Mouse (Mus musculus): ENCODE data around the gene Ccser1.
"Not testable (repeated sequence)": the region's sequence is repeated elsewhere in the genome, so short reads cannot be mapped to it uniquely, and the experiment has no call there.

The Ccser1 gene

DNA sequence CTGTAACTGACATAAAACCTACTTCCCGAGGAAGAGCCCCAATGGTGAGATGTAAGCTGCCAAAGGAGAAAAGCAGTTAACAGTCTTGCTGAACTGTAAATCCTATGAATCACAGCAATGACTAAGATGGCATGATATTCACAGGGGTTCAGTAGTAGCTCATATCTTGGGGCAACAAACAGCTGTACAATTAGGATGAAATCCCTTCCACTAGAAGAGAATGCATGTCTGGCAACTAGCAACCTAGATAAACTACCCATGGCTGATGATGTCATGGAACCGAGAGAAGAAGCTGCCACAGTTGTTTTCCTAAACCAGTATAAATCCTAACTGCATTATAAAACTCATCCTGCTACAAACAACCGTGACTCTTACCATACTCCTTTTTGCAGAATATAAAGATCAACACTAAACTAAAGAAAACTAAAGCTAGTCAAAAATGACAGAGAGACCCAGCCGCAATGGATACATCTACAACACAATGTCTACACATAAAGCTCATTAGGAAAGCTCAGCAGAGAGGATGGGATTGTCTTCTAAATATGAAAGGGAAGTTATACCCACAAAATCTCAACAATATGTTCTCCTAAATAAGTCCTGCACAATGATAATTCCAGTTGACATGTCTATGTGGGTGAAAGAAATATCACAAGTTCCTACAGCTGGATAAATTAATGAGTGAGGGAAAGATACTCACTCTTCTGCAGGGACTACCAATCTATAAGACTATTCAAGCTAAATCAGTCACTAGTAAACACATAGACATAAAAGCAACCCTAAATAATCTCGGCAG is 550.2 kb downstream of the Ccser1 start:
- DNase-seq, result no peak

DNA sequence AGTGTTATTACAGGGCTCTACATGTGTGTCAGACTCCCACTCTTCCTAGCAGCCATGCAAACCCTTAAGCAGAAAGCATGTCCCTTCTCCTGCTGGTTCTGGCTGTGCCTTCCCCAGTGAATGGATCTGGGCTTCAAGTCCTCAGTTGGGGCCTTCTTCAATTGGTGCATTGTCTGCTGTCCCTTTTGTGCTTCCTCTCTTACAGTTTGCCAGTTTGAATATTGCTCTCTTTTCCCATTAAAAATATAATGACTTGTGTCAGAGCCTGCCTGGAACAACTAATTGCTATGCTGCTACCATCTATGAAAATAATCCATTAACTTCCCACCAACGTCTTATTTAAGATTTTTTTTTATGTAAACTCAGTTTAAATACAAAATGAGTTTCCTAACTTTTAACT is 566.2 kb downstream of the Ccser1 start:
- DNase-seq, result no peak

DNA sequence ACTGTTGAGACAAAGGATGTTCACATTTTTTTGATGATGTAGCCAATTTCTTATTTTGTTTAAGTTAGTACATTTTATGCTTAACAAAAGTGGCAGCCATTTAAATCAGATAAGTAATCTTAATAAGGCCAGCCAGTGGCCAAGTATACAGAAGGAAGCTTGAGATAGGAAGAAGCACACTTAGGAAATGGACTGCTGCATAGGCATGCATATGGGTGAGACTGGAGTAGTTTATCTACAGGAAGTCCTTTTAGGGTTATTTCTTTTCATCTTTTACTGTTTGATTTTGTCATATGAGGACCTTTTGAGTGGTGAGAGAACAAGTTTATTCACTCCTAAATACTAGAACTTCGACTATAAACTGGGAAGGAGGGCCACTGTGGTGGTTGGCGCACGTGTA is 582.0 kb downstream of the Ccser1 start:
- no peak for DNase-seq

DNA sequence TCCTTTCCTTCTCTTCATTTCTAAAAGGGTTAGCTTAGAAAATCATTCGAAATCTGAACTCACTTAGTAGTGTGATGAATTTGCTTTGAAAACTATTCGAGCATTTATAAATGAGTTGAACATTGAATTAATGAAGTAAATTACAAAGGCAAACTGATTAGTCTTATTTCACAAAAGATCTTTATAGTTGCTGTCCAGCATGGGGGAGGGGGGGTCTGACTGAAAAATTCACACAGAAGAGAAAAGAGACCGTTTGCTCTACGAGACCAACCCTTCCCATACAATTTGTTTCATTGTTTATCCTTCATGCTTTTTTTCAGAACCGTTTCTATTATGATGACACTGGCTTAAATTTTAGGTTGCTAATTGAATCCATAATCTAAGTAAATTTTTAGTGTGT is 583.3 kb downstream of the Ccser1 start:
- DNase-seq, result no peak

DNA sequence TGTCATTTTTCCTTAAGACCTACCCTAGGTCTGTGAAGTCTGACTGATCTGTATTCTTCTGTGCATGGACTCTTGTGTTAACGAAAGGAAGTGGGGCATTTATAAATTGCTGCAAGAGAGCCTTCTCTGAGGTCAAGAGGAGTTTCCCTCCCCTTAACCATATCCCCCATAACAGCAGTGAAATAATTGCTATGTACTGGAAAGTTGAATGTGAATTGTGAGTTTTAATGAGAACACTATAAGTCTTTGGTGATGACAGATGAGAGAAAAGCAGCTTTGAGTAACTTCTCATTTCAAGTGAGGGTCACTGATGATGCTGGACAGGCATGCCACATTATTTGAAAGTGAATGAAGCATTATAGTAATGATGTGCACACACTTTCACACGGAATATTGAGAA is 585.7 kb downstream of the Ccser1 start:
- no peak for DNase-seq

DNA sequence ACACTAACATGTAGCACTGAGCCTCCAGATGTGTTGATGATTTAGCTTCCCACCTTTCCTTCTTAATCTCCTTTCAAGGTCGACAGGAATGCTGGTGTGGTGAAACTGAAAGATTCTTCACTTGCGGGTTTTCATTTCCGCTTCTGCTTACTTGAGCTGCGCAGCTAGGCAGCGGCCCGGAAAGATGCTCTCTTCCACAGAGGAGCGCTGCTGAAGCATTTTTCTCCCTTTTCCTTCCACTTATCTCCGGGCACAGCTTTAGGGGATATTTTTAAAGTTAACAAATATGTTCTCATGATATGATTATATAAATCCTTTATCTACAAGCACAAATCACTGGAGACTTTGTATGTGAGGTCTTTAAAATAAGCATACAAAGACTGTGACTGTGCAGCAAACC is 587.0 kb downstream of the Ccser1 start:
- DNase-seq, result no peak

DNA sequence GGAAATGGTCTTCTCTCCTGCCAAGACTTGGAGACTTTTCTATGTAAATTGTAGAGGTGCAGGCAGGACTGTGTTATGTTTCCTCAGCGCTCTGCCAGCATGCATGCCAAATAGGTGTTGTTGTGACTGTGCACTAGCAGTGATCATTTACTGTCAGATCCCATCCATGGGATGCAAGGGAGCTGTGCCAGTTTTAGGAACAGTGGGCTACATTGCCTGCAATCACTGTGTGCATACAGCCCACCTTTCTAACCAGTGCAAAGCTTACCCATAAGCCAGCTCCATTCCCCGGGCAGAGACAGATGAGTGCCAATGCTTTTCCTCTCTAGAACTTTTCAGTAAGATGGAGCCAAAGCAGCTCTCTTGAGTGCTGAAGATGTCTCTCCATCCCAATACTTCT is 606.6 kb downstream of the Ccser1 start:
- DNase-seq, result no peak

DNA sequence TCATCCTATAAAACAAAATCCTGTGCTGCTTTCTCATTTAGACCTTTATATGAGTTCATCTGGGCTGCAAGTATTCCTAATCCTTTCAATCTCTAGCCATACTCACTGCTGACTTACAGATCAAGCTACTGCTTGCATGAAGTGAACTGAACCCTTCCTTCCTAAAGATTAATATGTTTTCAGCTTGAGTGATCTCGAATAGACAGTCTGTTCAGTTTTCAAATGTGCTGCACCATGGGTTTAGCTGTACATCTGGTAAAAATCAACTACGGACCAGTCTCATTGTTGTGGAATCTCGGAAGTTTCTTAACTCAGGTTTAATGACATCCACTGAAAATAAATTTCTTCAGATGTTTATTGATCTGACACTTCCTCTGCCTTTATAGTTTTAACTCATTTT is 620.8 kb downstream of the Ccser1 start:
- DNase-seq, result no peak

DNA sequence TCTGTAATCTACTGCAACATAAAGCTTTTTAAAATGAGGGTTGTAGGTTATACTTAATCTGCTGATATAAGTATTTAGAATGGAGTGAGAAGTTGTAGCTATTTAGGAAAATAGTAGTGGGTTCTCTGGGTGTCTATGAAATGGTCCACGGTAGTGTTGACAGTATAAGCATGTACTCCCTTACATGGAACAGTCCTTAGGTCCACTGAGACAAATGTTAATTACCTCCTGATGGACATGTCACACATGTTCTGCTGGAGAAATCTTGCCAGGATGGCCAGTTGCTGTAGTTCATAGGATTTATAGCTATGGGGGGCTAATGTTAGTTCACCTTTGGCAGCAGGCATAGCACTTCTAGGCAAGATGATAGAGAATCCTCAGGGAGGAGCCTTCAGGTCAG is 625.4 kb downstream of the Ccser1 start:
- DNase-seq, result no peak

DNA sequence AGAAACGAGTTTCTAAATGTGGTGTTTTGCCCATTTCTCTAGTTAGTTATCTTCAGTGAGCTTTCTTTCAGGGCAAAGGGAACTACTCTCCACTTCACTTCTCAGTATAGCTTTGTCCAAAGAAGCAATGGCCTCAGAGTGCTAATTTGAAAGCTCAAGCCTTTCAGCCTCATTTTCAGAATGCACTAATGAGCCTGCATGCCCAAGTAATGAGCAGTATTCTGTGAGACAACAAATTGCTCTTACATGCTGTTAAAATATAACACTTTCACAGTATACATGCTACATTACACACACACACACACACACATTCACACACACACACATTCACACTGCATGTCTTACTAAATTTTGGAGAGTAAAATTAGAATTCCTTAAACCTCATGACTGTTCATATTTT is 637.6 kb downstream of the Ccser1 start:
- no peak for DNase-seq

DNA sequence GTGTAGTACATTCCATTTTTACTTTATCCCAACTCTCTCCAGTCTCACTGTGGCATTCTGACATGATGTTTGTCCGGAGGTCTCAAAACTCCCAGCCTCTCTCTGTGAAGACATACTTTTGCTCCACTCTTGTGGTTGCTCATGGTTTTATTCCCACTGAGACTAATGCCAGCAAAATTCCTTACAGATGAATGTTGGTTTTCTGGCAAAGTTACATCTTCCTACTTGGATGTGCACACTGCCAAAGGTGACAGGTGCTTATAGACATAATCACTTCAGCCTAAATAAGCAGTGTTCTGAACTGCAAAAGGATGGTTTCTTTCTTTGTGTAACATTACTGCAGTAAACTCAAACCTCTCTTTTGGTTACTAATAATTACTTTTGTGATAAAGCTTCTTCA is 696.2 kb downstream of the Ccser1 start:
- DNase-seq, result no peak

DNA sequence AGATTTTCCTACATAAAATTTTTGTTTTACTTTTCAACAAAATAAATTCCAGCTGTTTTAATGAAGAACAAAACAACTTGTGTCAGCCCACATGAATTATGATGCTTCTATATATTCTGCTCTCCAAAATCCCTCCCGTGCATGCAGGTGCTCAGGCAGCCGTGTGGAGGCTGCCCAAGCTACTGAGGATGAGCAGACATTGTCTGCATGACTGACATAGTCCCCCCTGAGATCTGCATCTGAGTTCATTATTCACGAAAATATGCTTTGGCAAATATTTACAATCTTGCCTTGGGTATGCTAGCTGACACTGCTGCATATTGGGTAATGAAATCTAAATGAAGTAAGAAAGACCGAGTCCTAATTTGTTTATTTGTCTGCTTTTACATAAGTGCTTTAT is 718.1 kb downstream of the Ccser1 start:
- no peak for DNase-seq

DNA sequence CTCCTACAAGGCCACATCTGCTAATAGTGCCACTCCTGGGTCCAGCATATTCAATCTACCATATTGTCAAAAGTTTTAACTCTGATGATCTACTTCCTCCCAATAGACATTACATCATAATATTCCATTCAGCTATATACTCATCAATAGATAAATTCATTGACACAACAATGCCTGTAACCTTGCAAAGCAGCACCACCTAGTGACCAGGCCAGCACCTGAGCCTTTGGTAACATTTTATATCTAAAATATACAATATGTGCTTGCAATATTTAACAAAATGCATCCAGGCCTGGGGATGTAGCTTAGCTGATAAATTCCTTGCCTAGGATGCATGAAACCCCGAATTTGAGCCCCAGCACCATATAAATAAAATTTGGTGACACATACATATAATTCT is 722.6 kb downstream of the Ccser1 start:
- peak; percentile 6 to 12 for DNase-seq

DNA sequence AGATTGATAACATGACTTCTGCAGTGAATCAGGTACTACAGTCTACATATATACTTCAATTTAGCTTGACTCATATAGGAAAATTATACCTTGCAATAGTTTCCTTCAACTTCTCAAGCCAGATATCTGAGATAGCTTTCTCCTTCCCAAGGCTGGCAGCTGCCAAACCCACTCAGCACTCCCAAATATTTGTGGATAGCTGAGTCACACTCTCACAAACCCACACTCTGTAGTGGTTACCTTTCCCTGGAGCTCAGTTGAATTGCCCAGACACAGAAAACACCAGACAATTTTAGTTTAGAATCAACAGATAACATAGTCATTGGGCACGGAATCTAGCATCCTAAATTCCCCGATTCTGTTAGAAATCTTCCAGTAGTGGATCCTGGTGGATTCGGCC is 732.8 kb downstream of the Ccser1 start:
- no peak for DNase-seq

DNA sequence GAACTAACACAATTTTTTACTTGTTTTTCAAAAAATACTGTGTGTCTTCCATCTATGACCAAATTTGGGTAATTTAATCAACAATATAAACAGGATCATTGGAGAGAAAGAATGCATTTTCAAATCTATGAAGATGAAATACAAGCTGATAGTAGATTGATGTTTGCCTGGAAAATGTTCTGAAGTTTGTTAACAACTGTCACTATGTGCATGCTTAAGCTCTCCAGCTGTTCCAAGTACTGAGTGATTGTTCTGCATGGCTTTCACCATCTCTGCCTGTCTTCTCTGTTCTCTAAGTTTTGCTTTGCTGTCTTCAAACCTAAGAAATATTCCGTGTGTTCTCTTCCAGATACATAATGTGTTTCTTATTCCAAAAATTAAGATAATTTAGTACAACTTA is 751.5 kb downstream of the Ccser1 start:
- DNase-seq, result no peak

DNA sequence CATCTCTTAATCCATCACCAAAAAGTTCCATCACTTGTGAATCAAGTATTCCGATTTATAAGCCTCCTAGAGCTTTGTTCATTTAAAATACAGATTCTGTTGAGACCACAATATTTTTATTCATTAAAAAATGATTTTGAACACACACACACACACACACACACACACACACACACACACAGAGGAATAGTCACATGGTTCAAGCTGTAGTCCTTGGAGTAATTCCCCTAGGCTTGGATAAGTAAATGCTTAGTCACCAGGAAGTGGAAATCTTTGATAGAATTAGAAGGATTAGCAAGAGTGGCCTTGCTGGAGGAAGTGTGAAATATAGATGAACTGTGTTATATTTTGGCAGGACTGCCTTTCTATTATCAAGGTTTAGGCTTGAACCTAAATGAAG is 756.5 kb downstream of the Ccser1 start:
- DNase-seq, result no peak

DNA sequence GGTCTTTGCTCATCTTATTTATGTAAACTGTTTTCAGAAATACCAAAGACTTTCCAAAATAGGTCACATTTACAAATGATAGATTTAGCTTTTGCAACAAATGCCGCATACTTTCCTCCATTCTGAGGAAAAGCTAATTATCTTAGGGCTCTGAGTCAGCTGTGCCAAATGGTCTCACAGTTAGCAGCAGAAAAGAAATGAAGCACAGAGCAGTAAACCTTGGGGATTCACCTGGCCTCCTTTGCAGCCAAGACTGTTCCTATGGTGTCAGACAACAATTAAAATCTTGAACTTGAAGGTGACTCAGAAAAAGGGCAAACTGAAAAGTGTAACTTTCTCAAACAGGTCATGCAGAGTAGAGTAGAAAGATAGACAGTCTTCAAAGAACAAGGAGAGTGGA is 759.1 kb downstream of the Ccser1 start:
- DNase-seq, result peak in 1 of 2 experiments; percentile 4

DNA sequence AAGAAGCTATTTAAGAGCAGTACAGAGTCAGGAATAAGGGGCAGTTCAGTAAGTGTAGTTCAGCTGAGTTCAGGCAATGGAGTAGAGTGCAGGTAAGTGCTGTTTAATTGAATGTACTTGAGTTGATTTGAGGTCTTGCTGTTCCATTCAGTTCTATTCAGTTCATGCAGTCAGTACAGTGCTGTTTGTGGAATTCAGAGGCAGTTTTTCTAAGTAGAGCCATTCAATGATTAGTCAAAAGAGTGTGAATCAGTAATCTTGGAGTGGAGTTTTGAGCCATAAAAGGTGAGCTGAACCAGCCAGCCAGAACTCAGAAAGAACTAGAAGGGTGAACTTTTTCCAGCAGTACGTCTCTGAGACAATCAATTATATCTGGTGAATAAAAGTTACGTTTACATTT is 773.6 kb downstream of the Ccser1 start:
- no peak for DNase-seq

DNA sequence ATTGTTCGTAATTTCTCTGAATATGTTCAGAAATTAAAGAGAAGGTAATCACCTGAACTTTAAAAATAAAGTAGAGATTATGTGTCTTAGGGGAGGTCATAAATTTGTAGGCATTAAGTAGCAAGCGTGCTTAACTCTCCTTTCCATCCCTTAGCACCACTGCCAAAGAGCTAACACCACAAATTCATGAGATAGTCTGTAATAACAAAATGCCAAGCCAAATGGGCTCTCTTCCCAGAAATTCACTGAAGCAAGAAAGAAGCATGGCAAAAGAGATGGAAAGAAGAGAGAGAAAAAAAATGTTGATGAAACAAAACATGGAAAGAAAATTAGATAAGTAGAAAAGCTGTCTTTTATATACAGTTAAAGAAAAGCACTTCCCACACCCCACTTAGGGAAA is 796.8 kb downstream of the Ccser1 start:
- DNase-seq, result peak; percentile 14 to 72

DNA sequence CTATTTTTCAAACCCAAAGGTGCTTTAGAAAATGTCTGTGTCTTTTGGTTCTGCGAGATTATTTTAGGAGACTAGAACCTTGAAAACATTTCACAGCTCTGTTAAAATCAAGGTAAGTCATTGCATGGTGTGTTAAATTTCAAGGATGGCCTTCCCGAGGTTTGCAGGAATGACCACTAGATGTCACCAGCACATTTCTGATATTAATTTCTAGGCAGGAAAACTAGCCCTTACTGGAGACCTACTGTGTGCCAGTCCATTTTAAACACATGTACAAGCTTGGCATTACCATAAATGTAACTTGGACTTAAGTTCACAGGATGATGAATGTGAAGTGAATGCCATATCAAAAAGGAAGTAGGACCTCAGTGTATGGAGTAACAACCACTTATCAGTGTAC is 798.3 kb downstream of the Ccser1 start:
- peak in 1 of 2 experiments; percentile 16 for DNase-seq

DNA sequence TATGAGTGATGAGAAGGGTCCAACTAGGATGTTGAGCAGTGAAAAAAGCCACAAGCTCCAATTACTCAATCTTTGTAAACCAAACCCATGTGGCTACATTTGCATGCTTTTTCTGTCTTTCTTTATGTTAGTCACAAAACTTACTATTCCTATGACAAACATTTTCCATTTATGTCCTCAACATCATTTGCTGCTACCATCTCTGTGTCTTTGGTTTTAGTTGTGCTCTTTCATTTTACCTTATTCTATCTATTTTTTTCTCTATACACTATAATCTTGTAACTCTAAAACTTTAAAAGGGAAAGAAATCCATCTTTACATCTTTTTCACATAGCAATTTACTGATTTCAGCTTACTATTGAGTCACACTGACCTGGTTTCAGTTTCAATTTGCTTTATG is 834.2 kb downstream of the Ccser1 start:
- DNase-seq, result no peak

DNA sequence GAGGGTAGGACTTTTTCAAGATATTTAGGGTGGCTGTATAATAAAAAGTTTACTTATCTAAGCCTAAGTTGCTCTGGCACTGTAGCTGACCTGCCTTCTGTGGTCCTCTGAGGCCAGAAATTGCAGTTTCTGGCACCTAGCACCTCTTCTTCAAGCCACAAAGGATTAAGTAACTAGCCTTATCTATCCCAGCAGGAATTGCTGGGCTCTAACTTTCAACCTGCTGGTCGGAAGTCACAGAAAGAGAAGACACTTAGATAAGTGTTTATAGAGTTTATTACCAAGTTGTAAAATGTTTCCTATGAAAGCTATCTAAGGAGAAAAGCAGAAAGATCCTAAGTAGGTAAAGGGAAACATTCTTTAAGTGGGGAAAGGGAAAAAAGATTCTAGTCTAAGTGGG is 864.3 kb downstream of the Ccser1 start:
- DNase-seq, result no peak

DNA sequence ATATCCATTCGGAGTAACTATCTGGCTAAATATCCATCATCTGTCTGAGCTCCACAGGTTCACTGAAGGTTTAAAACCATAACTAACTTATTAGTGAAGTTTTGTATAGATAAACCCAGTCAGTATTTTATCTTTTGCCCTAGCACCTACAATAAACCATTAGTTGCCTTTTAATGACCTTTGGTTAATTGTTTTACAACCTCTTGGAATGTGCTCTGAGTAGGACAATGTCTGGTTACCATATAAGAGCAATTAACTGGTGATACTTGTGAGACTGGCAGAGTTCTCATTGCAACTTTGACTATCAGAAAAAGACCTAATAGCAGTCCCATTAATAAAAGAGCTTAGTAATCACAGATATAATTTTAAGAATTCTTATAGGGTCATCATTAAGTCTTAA is 864.9 kb downstream of the Ccser1 start:
- DNase-seq, result not testable (repeated sequence)

DNA sequence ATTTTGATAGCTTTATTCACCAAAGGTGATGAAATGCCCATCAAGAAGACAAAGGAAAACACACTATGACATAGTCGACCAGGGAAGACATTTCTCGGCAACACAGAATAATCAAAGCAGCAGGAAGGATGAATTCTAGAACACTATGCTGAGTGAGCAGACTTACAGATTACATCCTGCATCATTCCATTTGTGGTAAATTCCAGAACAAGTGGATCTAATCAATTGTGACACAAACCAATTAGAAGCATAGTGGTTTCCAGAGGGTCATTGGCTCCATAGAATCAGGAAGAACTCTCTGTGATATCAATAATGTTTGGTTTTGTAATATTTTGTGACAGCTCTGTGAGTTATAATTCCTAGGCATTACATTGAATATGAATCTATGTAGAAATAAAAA is 875.2 kb downstream of the Ccser1 start:
- no peak for DNase-seq

DNA sequence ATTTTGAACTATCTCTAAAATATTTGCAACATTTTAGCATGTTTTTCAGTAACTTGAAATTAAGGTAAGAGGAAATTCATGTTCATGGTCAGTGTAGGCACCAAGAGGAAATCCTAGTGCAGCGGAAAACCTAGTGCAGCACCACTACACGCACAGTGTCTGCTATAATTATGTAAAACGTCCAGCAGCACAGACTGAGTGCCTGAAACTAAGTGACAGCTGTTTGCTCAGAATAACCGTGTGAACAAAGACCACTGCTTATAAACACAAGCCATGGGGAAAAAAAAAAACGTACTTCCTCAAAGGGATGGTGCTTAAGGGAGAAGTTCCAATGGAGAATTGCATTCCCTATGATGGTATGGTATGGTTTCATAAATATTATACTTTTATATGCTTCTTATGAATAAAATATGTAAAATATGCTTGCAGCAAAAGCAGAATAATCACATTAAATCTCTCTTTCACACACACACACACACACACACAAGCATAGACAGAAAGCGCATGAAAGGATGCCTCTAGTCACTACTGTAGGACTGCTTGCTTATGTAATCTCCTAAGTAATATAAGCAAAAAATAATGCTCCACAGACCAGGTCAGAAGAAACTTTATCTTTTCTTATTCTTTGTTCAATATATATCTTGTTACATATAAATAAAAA is 886.4 kb downstream of the Ccser1 start:
- DNase-seq, result no peak
